Mouse (Mus musculus): ENCODE results near the gene Arf5. TPM values are rescaled to one million over a fixed set of nuclear protein-coding genes. Genes with fewer than 3 reads are reported as not detected.

Arf5 gene
- polyA plus RNA-seq, 1 experiment from 2014 or later = 390 TPM

DNA sequence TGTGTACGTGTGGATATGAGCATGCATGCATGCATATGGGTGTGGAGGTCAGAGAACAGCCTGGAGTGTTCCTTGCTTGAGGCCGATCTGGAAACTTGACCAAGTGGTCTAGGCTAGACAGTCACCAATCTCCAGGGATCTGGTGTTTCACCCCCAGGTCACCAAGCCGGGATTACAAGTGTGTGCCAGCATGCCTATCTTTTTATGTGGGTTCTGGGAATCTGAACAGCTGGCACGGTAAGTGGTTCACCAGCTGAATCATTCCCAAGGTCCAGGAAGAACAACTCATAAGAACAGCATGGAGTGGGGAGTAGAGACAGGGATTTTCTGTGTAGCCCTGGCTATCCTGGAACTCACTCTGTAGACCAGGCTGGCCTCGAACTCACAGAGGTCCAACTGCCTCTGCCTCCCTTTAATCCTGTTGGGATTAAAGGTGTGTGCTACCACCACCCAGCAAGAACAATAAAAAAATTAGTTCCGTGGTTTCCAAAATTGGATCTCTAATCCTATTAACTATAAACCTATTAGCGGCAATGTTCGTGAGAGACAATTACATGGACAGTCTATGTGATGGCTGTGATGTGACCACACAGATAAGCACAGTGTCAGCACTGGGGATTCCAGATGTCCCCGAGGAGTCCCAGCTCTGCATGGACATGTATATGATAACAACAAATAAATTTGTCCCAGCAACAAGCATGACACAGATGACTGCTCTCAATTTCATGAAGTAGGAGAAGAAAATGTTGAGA is 48.1 kb downstream of the Arf5 start:
- ATAC-seq (ENCODE audit: low FRiP score, low TSS enrichment) (no peak), DNase-seq (no peak)
- Histone ChIP-seq H3K4me3 (replicated peaks; ENCODE audit: low read depth, low read length) (no peak overlapping the region), H3K36me3 (ENCODE audit: control insufficient read depth, insufficient read depth, low read length) (no peaks in the 10 kb centered on the region), H3K9me3 (ENCODE audit: control insufficient read depth, low read length) (no peaks in the 10 kb centered on the region), H3K27ac (replicated peaks; ENCODE audit: low read depth, low read length) (no peak overlapping the region), H3K4me1 (ENCODE audit: control insufficient read depth, insufficient read depth, low read length) (no peaks in the 10 kb centered on the region), H3K27me3 (ENCODE audit: control insufficient read depth, insufficient read depth, low read length) (no peaks in the 10 kb centered on the region), H3K9ac (replicated peaks; ENCODE audit: low read length) (no peak overlapping the region), H3K4me2 (ENCODE audit: low read length) (no peak overlapping the region)
- 82% methylated on average over 9 of the region's 9 CpGs for WGBS

DNA sequence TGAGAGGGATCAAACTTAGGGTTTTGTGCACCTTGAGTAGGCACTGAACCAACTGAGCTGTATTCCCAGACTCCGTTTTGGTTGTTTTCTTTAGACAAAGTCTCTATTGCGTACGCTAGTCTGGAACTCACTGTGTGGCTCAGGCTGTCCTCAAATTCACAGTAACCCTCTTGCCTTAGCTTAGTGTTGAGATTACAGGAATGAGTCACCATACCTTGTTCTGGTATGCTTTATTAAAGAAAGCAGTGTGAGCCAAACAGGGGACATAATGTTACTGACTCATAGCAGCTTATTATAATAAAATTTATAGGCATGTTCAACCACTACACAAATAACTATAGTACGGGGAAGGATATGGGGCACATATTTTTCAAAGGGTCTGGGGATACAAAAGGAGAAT is 50.9 kb downstream of the Arf5 start:
- no peaks in the 10 kb centered on the region for H3K9me3 ChIP-seq (ENCODE audit: control insufficient read depth, low read length)
- H3K27me3 ChIP-seq (ENCODE audit: control insufficient read depth, insufficient read depth, low read length) = no peaks in the 10 kb centered on the region
- ATAC-seq (ENCODE audit: low FRiP score, low TSS enrichment) (no peak), DNase-seq (no peak)
- no peak overlapping the region for H3K4me2 ChIP-seq (ENCODE audit: low read length)
- no peak overlapping the region for H3K9ac ChIP-seq (replicated peaks; ENCODE audit: low read length)
- no peaks in the 10 kb centered on the region for H3K4me1 ChIP-seq (ENCODE audit: control insufficient read depth, insufficient read depth, low read length)
- no peak overlapping the region for H3K4me3 ChIP-seq (replicated peaks; ENCODE audit: low read depth, low read length)
- WGBS = 93% methylated on average over 4 of the region's 4 CpGs
- no peak overlapping the region for H3K27ac ChIP-seq (replicated peaks; ENCODE audit: low read depth, low read length)
- no peaks in the 10 kb centered on the region for H3K36me3 ChIP-seq (ENCODE audit: control insufficient read depth, insufficient read depth, low read length)

DNA sequence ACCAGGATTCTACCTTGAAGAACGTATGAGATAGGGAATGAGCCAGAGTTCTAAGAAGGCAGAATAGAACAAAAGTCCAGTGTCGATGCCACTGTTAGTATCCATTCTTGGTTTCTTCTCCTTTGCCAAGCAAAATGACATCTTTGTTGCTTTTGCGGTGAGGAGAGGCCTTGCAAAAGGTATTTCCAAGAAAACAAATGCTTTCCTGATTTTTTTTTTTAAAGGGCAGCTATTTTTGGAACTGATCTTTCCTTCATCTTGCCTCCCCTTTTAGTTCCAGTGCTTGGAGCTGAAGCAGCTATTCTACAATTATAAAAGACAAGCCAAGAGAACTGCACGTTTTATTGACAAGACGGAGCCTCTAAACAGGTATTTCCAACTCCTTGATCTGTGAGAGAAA is 51.5 kb downstream of the Arf5 start, which contains the start of gene Snd1:
Snd1 (plus strand) TSS at position 301 of the 400 bp plus-strand sequence.
- Histone ChIP-seq H3K9ac (replicated peaks; ENCODE audit: low read length) (no peak within 1 kb of the TSS), H3K36me3 (ENCODE audit: control insufficient read depth, insufficient read depth, low read length) (no peaks in the 10 kb centered on the region), H3K4me3 (replicated peaks; ENCODE audit: low read depth, low read length) (no peak within 1 kb of the TSS), H3K27me3 (ENCODE audit: control insufficient read depth, insufficient read depth, low read length) (no peaks in the 10 kb centered on the region), H3K4me2 (ENCODE audit: low read length) (no peak within 1 kb of the TSS), H3K27ac (replicated peaks; ENCODE audit: low read depth, low read length) (no peak within 1 kb of the TSS), H3K4me1 (ENCODE audit: control insufficient read depth, insufficient read depth, low read length) (no peaks in the 10 kb centered on the region), H3K9me3 (ENCODE audit: control insufficient read depth, low read length) (no peaks in the 10 kb centered on the region)
- no peak for ATAC-seq (ENCODE audit: low FRiP score, low TSS enrichment)
- no peak for DNase-seq
- 87% methylated on average over 5 of the region's 5 CpGs for WGBS

Other genes with a start within 250 kb of the Arf5 start
- 27.1 and 27.5 TPM in 2 replicates for gene Zfp800, start 25.6 kb upstream of the Arf5 start, polyA plus RNA-seq (2014; fragmentation: Nextera tagmentation; extraction: Ambion mirVana)
- gene Fscn3, start 4.2 kb downstream of the Arf5 start, polyA plus RNA-seq (2014; fragmentation: Nextera tagmentation; extraction: Ambion mirVana) = not detected in 2 replicates
- gene Gcc1, start 4.8 kb downstream of the Arf5 start, polyA plus RNA-seq (2014; fragmentation: Nextera tagmentation; extraction: Ambion mirVana) = 8.4 and 9.5 TPM in 2 replicates
- not detected in 2 replicates for gene Pax4, start 25.8 kb downstream of the Arf5 start, polyA plus RNA-seq (2014; fragmentation: Nextera tagmentation; extraction: Ambion mirVana)
- gene Snd1, start 51.6 kb downstream of the Arf5 start, polyA plus RNA-seq (2014; fragmentation: Nextera tagmentation; extraction: Ambion mirVana) = 56.9 and 84.5 TPM in 2 replicates